Mouse (Mus musculus): ENCODE data around the gene Nipal3. TPM values are rescaled to one million over a fixed set of nuclear protein-coding genes. Genes with fewer than 3 reads are reported as not detected.

Nipal3 gene
- polyA plus RNA-seq, 1 experiment from 2014 or later: 5.8 TPM

DNA sequence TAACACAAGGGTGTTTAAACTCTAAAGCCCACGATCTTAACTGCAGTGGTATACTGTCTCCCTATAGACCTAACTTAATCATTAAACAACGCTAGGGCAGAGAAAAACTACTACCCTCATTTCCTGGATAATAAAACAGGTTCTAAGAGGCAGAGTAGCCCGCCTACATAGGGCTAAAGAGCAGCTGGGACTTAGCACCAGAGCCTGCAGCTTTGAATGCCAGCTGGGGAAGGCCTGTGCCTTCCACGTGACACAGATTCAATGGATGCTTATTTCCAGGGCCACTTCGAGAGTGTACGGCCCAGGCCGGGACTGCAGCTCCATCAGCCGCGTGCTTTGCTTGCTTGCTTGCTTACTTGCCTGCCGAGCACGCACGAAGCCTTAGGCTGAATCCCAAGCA is 41.3 kb downstream of the Nipal3 start:
- 82% methylated on average over 12 of the region's 12 CpGs for WGBS
- Histone ChIP-seq H3K36me3 (ENCODE audit: control insufficient read depth, insufficient read depth, low read length) (no peaks in the 10 kb centered on the region), H3K4me2 (replicated peaks; ENCODE audit: low read depth, low read length) (no peak overlapping the region)

DNA sequence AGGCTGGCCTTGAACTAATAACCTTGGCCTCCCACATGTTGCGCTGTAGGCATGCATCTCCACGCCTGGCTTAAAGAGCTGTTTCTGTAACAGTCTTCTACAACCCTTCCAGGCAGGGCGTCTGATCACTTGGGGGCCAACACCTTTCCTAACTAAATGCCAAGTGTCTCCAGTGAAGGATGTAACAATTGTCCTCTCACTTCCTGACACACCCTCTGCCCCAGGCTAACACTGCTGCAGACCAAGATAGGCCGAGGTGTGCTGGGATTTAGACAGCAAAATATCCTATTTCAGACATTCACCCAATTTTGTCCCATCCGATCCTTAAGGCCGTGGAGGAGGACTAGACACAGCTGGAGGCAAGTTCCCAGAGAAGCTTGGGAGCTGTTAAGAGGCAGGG is 41.7 kb downstream of the Nipal3 start:
- Histone ChIP-seq H3K27ac (ENCODE audit: low read depth, low read length) (no peak overlapping the region), H3K4me1 (replicated peaks; ENCODE audit: control insufficient read depth, insufficient read depth, low read length) (no peaks in the 10 kb centered on the region), H3K4me2 (replicated peaks; ENCODE audit: low read depth, low read length) (no peak overlapping the region), H3K27me3 (ENCODE audit: control insufficient read depth, insufficient read depth, low read length) (no peaks in the 10 kb centered on the region), H3K9ac (ENCODE audit: low read depth, low read length) (no peak overlapping the region), H3K9me3 (ENCODE audit: control insufficient read depth, low read length) (no peaks in the 10 kb centered on the region), H3K4me3 (ENCODE audit: low read depth, low read length) (no peak overlapping the region), H3K36me3 (ENCODE audit: control insufficient read depth, insufficient read depth, low read length) (no peaks in the 10 kb centered on the region)
- no peak for DNase-seq (ENCODE audit: low spot score)
- 77% methylated on average over 6 of the region's 6 CpGs for WGBS
- ATAC-seq (ENCODE audit: low FRiP score): no peak

More for the DNA sequence above, 41.3 kb downstream of the Nipal3 start:
- Histone ChIP-seq H3K4me1 (replicated peaks; ENCODE audit: control insufficient read depth, insufficient read depth, low read length) (no peaks in the 10 kb centered on the region), H3K9ac (ENCODE audit: low read depth, low read length) (no peak overlapping the region), H3K27me3 (ENCODE audit: control insufficient read depth, insufficient read depth, low read length) (no peaks in the 10 kb centered on the region), H3K4me3 (ENCODE audit: low read depth, low read length) (no peak overlapping the region), H3K9me3 (ENCODE audit: control insufficient read depth, low read length) (no peaks in the 10 kb centered on the region), H3K27ac (ENCODE audit: low read depth, low read length) (no peak overlapping the region)
- ATAC-seq (ENCODE audit: low FRiP score) (no peak), DNase-seq (ENCODE audit: low spot score) (no peak)

- Histone ChIP-seq H3K4me1 (replicated peaks; ENCODE audit: control insufficient read depth, insufficient read depth, low read length) (no peaks in the 10 kb centered on the region), H3K9me3 (ENCODE audit: control insufficient read depth, low read length) (no peaks in the 10 kb centered on the region), H3K27ac (ENCODE audit: low read depth, low read length) (no peak overlapping the region), H3K4me3 (ENCODE audit: low read depth, low read length) (no peak overlapping the region), H3K9ac (ENCODE audit: low read depth, low read length) (no peak overlapping the region), H3K36me3 (ENCODE audit: control insufficient read depth, insufficient read depth, low read length) (no peaks in the 10 kb centered on the region), H3K27me3 (ENCODE audit: control insufficient read depth, insufficient read depth, low read length) (no peaks in the 10 kb centered on the region), H3K4me2 (replicated peaks; ENCODE audit: low read depth, low read length) (no peak overlapping the region)
- 64% methylated on average over 18 of the region's 18 CpGs for WGBS
- ATAC-seq (ENCODE audit: low FRiP score): no peak
- DNase-seq (ENCODE audit: low spot score): peak; percentile 15
Measured at GRCm38 (mm10) chr4:135451360-135452015, 43.4 kb downstream of the Nipal3 start.

- 79% methylated on average over 5 of the region's 5 CpGs for WGBS
- no peak for ATAC-seq (ENCODE audit: low FRiP score)
Measured at GRCm38 (mm10) chr4:135442473-135442872, 52.4 kb downstream of the Nipal3 start.

GRCm38 (mm10) chr4:135439904-135440522 is 54.8 kb downstream of the Nipal3 start:
- H3K4me1 ChIP-seq (replicated peaks; ENCODE audit: control insufficient read depth, insufficient read depth, low read length): no peaks in the 10 kb centered on the region

More at GRCm38 (mm10) chr4:135442473-135442872, 52.4 kb downstream of the Nipal3 start:
- no peak overlapping the region for H3K4me3 ChIP-seq (ENCODE audit: low read depth, low read length)
- no peak for DNase-seq (ENCODE audit: low spot score)
- H3K4me2 ChIP-seq (replicated peaks; ENCODE audit: low read depth, low read length): no peak overlapping the region
- no peaks in the 10 kb centered on the region for H3K36me3 ChIP-seq (ENCODE audit: control insufficient read depth, insufficient read depth, low read length)
- no peak overlapping the region for H3K27ac ChIP-seq (ENCODE audit: low read depth, low read length)
- H3K4me1 ChIP-seq (replicated peaks; ENCODE audit: control insufficient read depth, insufficient read depth, low read length): no peaks in the 10 kb centered on the region
- H3K9ac ChIP-seq (ENCODE audit: low read depth, low read length): no peak overlapping the region
- H3K9me3 ChIP-seq (ENCODE audit: control insufficient read depth, low read length): no peaks in the 10 kb centered on the region
- no peaks in the 10 kb centered on the region for H3K27me3 ChIP-seq (ENCODE audit: control insufficient read depth, insufficient read depth, low read length)

GRCm38 (mm10) chr4:135439188-135439647 is 55.6 kb downstream of the Nipal3 start:
- WGBS: 6% methylated on average over 15 of the region's 15 CpGs
- Histone ChIP-seq H3K27ac (ENCODE audit: low read depth, low read length) (no peak overlapping the region), H3K4me1 (replicated peaks; ENCODE audit: control insufficient read depth, insufficient read depth, low read length) (no peaks in the 10 kb centered on the region), H3K9me3 (ENCODE audit: control insufficient read depth, low read length) (no peaks in the 10 kb centered on the region), H3K9ac (ENCODE audit: low read depth, low read length) (no peak overlapping the region), H3K36me3 (ENCODE audit: control insufficient read depth, insufficient read depth, low read length) (no peaks in the 10 kb centered on the region), H3K4me2 (replicated peaks; ENCODE audit: low read depth, low read length) (no peak overlapping the region), H3K27me3 (ENCODE audit: control insufficient read depth, insufficient read depth, low read length) (no peaks in the 10 kb centered on the region), H3K4me3 (ENCODE audit: low read depth, low read length) (no peak overlapping the region)
- DNase-seq (ENCODE audit: low spot score) (peak; percentile 71), ATAC-seq (ENCODE audit: low FRiP score) (peak; percentile 40; the same call in 1 of the 2 replicates)

More at GRCm38 (mm10) chr4:135439904-135440522, 54.8 kb downstream of the Nipal3 start:
- no peaks in the 10 kb centered on the region for H3K36me3 ChIP-seq (ENCODE audit: control insufficient read depth, insufficient read depth, low read length)
- no peak overlapping the region for H3K4me2 ChIP-seq (replicated peaks; ENCODE audit: low read depth, low read length)
- no peaks in the 10 kb centered on the region for H3K27me3 ChIP-seq (ENCODE audit: control insufficient read depth, insufficient read depth, low read length)
- H3K9ac ChIP-seq (ENCODE audit: low read depth, low read length): no peak overlapping the region
- WGBS: 58% methylated on average over 9 of the region's 9 CpGs
- DNase-seq (ENCODE audit: low spot score) (peak; percentile 57), ATAC-seq (ENCODE audit: low FRiP score) (no peak)
- H3K27ac ChIP-seq (ENCODE audit: low read depth, low read length): no peak overlapping the region
- H3K9me3 ChIP-seq (ENCODE audit: control insufficient read depth, low read length): no peaks in the 10 kb centered on the region
- no peak overlapping the region for H3K4me3 ChIP-seq (ENCODE audit: low read depth, low read length)

- H3K4me1 ChIP-seq (replicated peaks; ENCODE audit: control insufficient read depth, insufficient read depth, low read length): 0 out of 2 replicates have a peak, but pooled peaks cover 2% of the 10 kb centered on the region
- no peaks in the 10 kb centered on the region for H3K36me3 ChIP-seq (ENCODE audit: control insufficient read depth, insufficient read depth, low read length)
- ATAC-seq (ENCODE audit: low FRiP score): no peak
- no peaks in the 10 kb centered on the region for H3K27me3 ChIP-seq (ENCODE audit: control insufficient read depth, insufficient read depth, low read length)
- no peak overlapping the region for H3K27ac ChIP-seq (ENCODE audit: low read depth, low read length)
- H3K9ac ChIP-seq (ENCODE audit: low read depth, low read length): no peak overlapping the region
- DNase-seq (ENCODE audit: low spot score): no peak
- no peaks in the 10 kb centered on the region for H3K9me3 ChIP-seq (ENCODE audit: control insufficient read depth, low read length)
- H3K4me3 ChIP-seq (ENCODE audit: low read depth, low read length): no peak overlapping the region
- no peak overlapping the region for H3K4me2 ChIP-seq (replicated peaks; ENCODE audit: low read depth, low read length)
Measured at GRCm38 (mm10) chr4:135437924-135438323, 56.9 kb downstream of the Nipal3 start.

DNA sequence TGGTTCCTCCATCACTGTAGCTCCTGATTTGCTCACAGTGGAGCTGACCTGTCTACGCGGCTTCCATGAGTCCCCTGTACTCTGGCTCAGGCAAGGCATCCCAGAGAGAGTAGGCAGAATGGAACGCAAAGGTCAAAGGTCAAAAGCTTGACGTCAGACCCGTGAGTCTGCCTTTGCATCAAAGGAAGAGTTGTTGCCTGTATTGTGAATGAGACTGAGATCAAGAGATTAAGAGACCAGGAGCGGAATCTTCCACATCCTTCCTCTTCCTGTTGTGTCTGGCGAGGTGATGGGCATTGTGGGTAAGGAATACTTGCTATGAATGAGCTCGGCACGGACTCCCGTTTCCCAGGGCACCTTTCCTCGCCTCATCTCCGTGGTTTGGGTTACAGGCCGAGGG is 58.5 kb downstream of the Nipal3 start:
- Histone ChIP-seq H3K4me1 (replicated peaks; ENCODE audit: control insufficient read depth, insufficient read depth, low read length) (0 out of 2 replicates have a peak, but pooled peaks cover 2% of the 10 kb centered on the region), H3K27ac (ENCODE audit: low read depth, low read length) (no peak overlapping the region), H3K36me3 (ENCODE audit: control insufficient read depth, insufficient read depth, low read length) (no peaks in the 10 kb centered on the region), H3K9ac (ENCODE audit: low read depth, low read length) (no peak overlapping the region), H3K4me3 (ENCODE audit: low read depth, low read length) (no peak overlapping the region), H3K27me3 (ENCODE audit: control insufficient read depth, insufficient read depth, low read length) (no peaks in the 10 kb centered on the region), H3K9me3 (ENCODE audit: control insufficient read depth, low read length) (no peaks in the 10 kb centered on the region), H3K4me2 (replicated peaks; ENCODE audit: low read depth, low read length) (no peak overlapping the region)
- 57% methylated on average over 13 of the region's 13 CpGs for WGBS
- peak; percentile 9 for DNase-seq (ENCODE audit: low spot score)
- ATAC-seq (ENCODE audit: low FRiP score): no peak

- Histone ChIP-seq H3K36me3 (ENCODE audit: control insufficient read depth, insufficient read depth, low read length) (no peaks in the 10 kb centered on the region), H3K9ac (ENCODE audit: low read depth, low read length) (peak overlapping the region; percentile 65), H3K4me2 (replicated peaks; ENCODE audit: low read depth, low read length) (peak overlapping the region; percentile 94), H3K9me3 (ENCODE audit: control insufficient read depth, low read length) (no peaks in the 10 kb centered on the region), H3K4me3 (ENCODE audit: low read depth, low read length) (peak overlapping the region; percentile 68), H3K4me1 (replicated peaks; ENCODE audit: control insufficient read depth, insufficient read depth, low read length) (0 out of 2 replicates have a peak, but pooled peaks cover 2% of the 10 kb centered on the region), H3K27me3 (ENCODE audit: control insufficient read depth, insufficient read depth, low read length) (no peaks in the 10 kb centered on the region), H3K27ac (ENCODE audit: low read depth, low read length) (0 out of 2 replicates have a peak overlapping the region, but pooled peaks have one; percentile 36)
- 33% methylated on average over 11 of the region's 11 CpGs for WGBS
- ATAC-seq (ENCODE audit: low FRiP score) (no peak), DNase-seq (ENCODE audit: low spot score) (peak; percentile 31)
Measured at GRCm38 (mm10) chr4:135434395-135434789, 60.4 kb downstream of the Nipal3 start.

All from hindbrain, embryonic 11.5 days (tissue).